20 mouse cellular contexts compared by ENCODE assay signal in genomic region chr11:45545896-45546626, GRCm38 (mm10).
A peak's percentile ranks its signal among the peaks of the same experiment; 100 is the strongest.
DNase-seq lines count a peak whose midpoint lies in the region; ATAC-seq and TF ChIP-seq lines count a peak whose summit lies in the region.
"Had no signal": no experiment of that assay in that cellular context is flagged by ENCODE, and none has a peak within 500 bp of the region (broad histone marks: within the 10 kb centered on the region; RNA-seq: fewer than 3 reads in every experiment).

No protein-coding gene starts in this region.

- no peak for TF ChIP-seq CTCF in liver, postnatal 0 days (IDR thresholded peaks at IDR 0.05; ENCODE audit: low read depth)

- 0 out of 2 replicates have a peak, but pooled peaks have one; percentile 21 for ATAC-seq in liver, embryonic 16.5 days (ENCODE audit: low read depth)
- ATAC-seq in liver, postnatal 0 days = no peak
- 0 out of 2 replicates have a peak, but pooled peaks have one; percentile 41 for ATAC-seq in neutrophil, adult 5-6 weeks (ENCODE audit: extremely low read depth, insufficient number of reproducible peaks, low FRiP score, poor library complexity, severe bottlenecking)
- ATAC-seq in inflammation-experienced regulatory T-cells, adult 6 months = no peak
- ATAC-seq: intestine, embryonic 15.5 days; liver, embryonic 12.5 days had no signal

- peaks cover 16% of the 10 kb centered on the region for H3K27me3 ChIP-seq in heart, embryonic 10.5 days (ENCODE audit: insufficient read depth, poor library complexity, severe bottlenecking)
- no peaks in the 10 kb centered on the region for H3K27me3 ChIP-seq in liver, embryonic 16.5 days (ENCODE audit: control insufficient read depth, insufficient read depth, low read depth, low read length)
- H3K27me3 ChIP-seq in liver, postnatal 0 days (ENCODE audit: insufficient read depth, low read length) = no peaks in the 10 kb centered on the region
- H3K27me3 ChIP-seq: intestine, embryonic 15.5 days; liver, embryonic 12.5 days had no signal

- 70% methylated on average over 11 of the region's 11 CpGs for WGBS in heart, embryonic 10.5 days
- WGBS in liver, embryonic 16.5 days (ENCODE audit: insufficient replicate concordance) = 42% methylated on average over 11 of the region's 11 CpGs
- 52% methylated on average over 11 of the region's 11 CpGs for WGBS in liver, postnatal 0 days (ENCODE audit: insufficient replicate concordance)

- TF ChIP-seq EP300 in liver, postnatal 0 days (IDR thresholded peaks at IDR 0.05; ENCODE audit: low read depth) = no peak

- no peaks in the 10 kb centered on the region for H3K36me3 ChIP-seq in heart, embryonic 10.5 days
- H3K36me3 ChIP-seq in liver, embryonic 16.5 days (ENCODE audit: control insufficient read depth, insufficient read depth) = no peaks in the 10 kb centered on the region
- H3K36me3 ChIP-seq in liver, postnatal 0 days (replicated peaks; ENCODE audit: insufficient read depth, low read length) = no peaks in the 10 kb centered on the region
- H3K36me3 ChIP-seq: intestine, embryonic 15.5 days; liver, embryonic 12.5 days had no signal

- DNase-seq in heart, adult 11 months = peak; percentile 95
- DNase-seq in heart, embryonic 10.5 days (ENCODE audit: low spot score) = no peak
- DNase-seq in liver, postnatal 0 days = no peak
- peak; percentile 55 for DNase-seq in brain, adult 2 months (ENCODE audit: low read depth, low spot score)
- no peak for DNase-seq in thymus, postnatal 0 days (ENCODE audit: low spot score)
- DNase-seq: cerebellum, adult 8-10 months; heart, postnatal 10 days; kidney, postnatal 4 days; left cerebral cortex, postnatal 4 days; midbrain, embryonic 14.5 days; right cerebral cortex, postnatal 25 days; thymus, postnatal 25 days had no signal

- no peak overlapping the region for H3K4me2 ChIP-seq in liver, embryonic 16.5 days (ENCODE audit: low read depth, low read length)
- no peak overlapping the region for H3K4me2 ChIP-seq in liver, postnatal 0 days (ENCODE audit: low read depth, low read length)
- H3K4me2 ChIP-seq: hindbrain, embryonic 14.5 days; intestine, embryonic 15.5 days; liver, embryonic 12.5 days had no signal

- H3K27ac ChIP-seq in heart, embryonic 10.5 days = no peak overlapping the region
- H3K27ac ChIP-seq in liver, embryonic 16.5 days (ENCODE audit: low read length) = no peak overlapping the region
- H3K27ac ChIP-seq in liver, postnatal 0 days (ENCODE audit: low read depth) = no peak overlapping the region
- H3K27ac ChIP-seq: heart, adult 2 months; hindbrain, embryonic 14.5 days; intestine, embryonic 15.5 days; liver, embryonic 12.5 days had no signal

- H3K4me1 ChIP-seq in heart, embryonic 10.5 days = peaks cover 11% of the 10 kb centered on the region; the same call in 1 of the 2 replicates
- no peaks in the 10 kb centered on the region for H3K4me1 ChIP-seq in liver, embryonic 16.5 days (ENCODE audit: control insufficient read depth, low read depth, low read length)
- H3K4me1 ChIP-seq in liver, postnatal 0 days (ENCODE audit: insufficient read depth) = no peaks in the 10 kb centered on the region
- H3K4me1 ChIP-seq: intestine, embryonic 15.5 days; liver, embryonic 12.5 days had no signal

- H3K4me3 ChIP-seq in heart, embryonic 10.5 days = no peak overlapping the region
- H3K4me3 ChIP-seq in liver, embryonic 16.5 days (ENCODE audit: low read depth, low read length) = no peak overlapping the region
- H3K4me3 ChIP-seq in liver, postnatal 0 days (ENCODE audit: low read depth, low read length) = no peak overlapping the region
- H3K4me3 ChIP-seq: heart, adult 2 months; intestine, embryonic 15.5 days; liver, embryonic 12.5 days; myocyte had no signal

- H3K9ac ChIP-seq in liver, embryonic 16.5 days (ENCODE audit: low read depth, low read length) = no peak overlapping the region
- H3K9ac ChIP-seq in liver, postnatal 0 days (replicated peaks) = no peak overlapping the region
- H3K9ac ChIP-seq: hindbrain, embryonic 14.5 days; intestine, embryonic 15.5 days; liver, embryonic 12.5 days had no signal

- H3K9me3 ChIP-seq in heart, embryonic 10.5 days = no peaks in the 10 kb centered on the region
- no peaks in the 10 kb centered on the region for H3K9me3 ChIP-seq in liver, embryonic 16.5 days (replicated peaks; ENCODE audit: control insufficient read depth, low read length)
- no peaks in the 10 kb centered on the region for H3K9me3 ChIP-seq in liver, postnatal 0 days (ENCODE audit: low read length)
- H3K9me3 ChIP-seq: intestine, embryonic 15.5 days; liver, embryonic 12.5 days had no signal

Comparison
In these comparisons a context has a peak if more than half of its experiments do, and no peak if none do; other contexts are left out.
1. DNase-seq: peak in heart, adult 11 months (single experiment) and brain, adult 2 months (single experiment); none in heart, embryonic 10.5 days (single experiment), liver, postnatal 0 days (single experiment) and thymus, postnatal 0 days (single experiment).
2. ATAC-seq: peak in liver, embryonic 16.5 days (single experiment) and neutrophil, adult 5-6 weeks (single experiment); none in liver, postnatal 0 days (single experiment) and inflammation-experienced regulatory T-cells, adult 6 months (single experiment).